Mouse (Mus musculus) intestine, postnatal 0 days (tissue): ENCODE measurements around the gene Tssk4. TPM values are rescaled to one million over a fixed set of nuclear protein-coding genes. Genes with fewer than 3 reads are reported as not detected.

Experiments
- ATAC-seq: fragments of 200-750 bp; cut with Nextera tagmentation; 2 replicates; pipeline ENCODE4 v1.8.0; 2017; ENCODE audit warnings: mild to moderate bottlenecking, moderate TSS enrichment, moderate library complexity
- H3K27ac ChIP-seq: fragments of 300-500 bp; sonication (generic); 2 replicates; pipeline ENCODE4 v1.5.1; 2014; ENCODE audit warnings: mild to moderate bottlenecking, low read depth, low read length, moderate library complexity
- H3K27me3 ChIP-seq: fragments of 300-500 bp; sonication (generic); replicated peaks from 2 replicates; pipeline ENCODE4 v1.6.1; 2014; ENCODE audit warnings: low read length, mixed read lengths; ENCODE audit not compliant: control insufficient read depth, insufficient read depth
- H3K36me3 ChIP-seq: fragments of 300-500 bp; sonication (generic); 2 replicates; pipeline ENCODE4 v1.6.1; 2014; ENCODE audit warnings: mild to moderate bottlenecking, moderate library complexity; ENCODE audit not compliant: control insufficient read depth, insufficient read depth
- H3K4me1 ChIP-seq: fragments of 300-500 bp; sonication (generic); replicated peaks from 2 replicates; pipeline ENCODE4 v1.6.1; 2014; ENCODE audit warnings: antibody characterized with exemption, low read length, mixed read lengths; ENCODE audit not compliant: control insufficient read depth, insufficient read depth
- H3K4me2 ChIP-seq: fragments of 300-500 bp; sonication (generic); replicated peaks from 2 replicates; pipeline ENCODE4 v1.6.1; 2014; ENCODE audit warnings: low read depth, mild to moderate bottlenecking, moderate library complexity
- H3K4me3 ChIP-seq: fragments of 300-500 bp; sonication (generic); 2 replicates; pipeline ENCODE4 v1.5.1; 2014; ENCODE audit warnings: low read depth, low read length
- H3K9ac ChIP-seq: fragments of 300-500 bp; sonication (generic); 2 replicates; pipeline ENCODE4 v1.6.1; 2014; ENCODE audit warnings: mild to moderate bottlenecking, low read depth, low read length
- H3K9me3 ChIP-seq: fragments of 300-500 bp; sonication (generic); 2 replicates; pipeline ENCODE4 v1.6.1; 2016; ENCODE audit warnings: mixed run types; ENCODE audit not compliant: control insufficient read depth
- CTCF ChIP-seq: sonication (generic); IDR thresholded peaks from 2 replicates; pipeline ENCODE4 v1.5.1; 2016; ENCODE audit warnings: low read depth, mild to moderate bottlenecking, control low read depth, antibody characterized with exemption, moderate library complexity
- WGBS: fragments of 180-500 bp; shearing (Covaris S2); extraction: QIAGEN DNeasy Blood & Tissue Kit; methylation state at CpG from one replicate; pipeline ENCODE4 v1.1.7; 2014; 5-methylcytosine and 5-hydroxymethylcytosine counted together
- polyA plus RNA-seq: library from polyadenylated mRNA; unstranded; fragments of >200 nt; fragmentation: Nextera tagmentation; extraction: Ambion mirVana; gene quantifications from 2 replicates; pipeline ENCODE4 v1.2.1, GENCODE M21; 2015

Gene Tssk4
- polyA plus RNA-seq, 1 experiment from 2014 or later = 0.69 TPM

DNA sequence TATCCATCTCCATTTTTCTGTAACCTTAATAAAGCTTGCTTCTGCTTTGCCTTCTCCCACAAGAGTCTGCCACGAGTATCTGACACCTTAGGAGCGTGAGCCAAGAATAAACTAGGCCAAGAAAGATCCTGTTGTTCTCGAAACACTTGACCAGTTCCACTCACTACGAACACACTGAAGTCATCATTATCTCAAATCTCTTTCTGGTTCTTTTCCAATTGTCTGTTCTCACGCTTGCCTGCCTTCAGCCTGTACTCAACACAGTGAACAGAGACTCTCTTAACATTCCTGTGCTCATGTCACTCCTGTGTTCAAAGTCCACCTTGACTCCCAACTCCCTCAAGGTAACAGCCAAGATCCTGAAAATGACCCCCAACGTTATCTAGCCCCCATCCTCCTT, 36.6 kb upstream of the Tssk4 start:
- TF ChIP-seq CTCF = no peak
- no peak for ATAC-seq
- 52% methylated on average over 6 of the region's 6 CpGs for WGBS

GRCm38 (mm10) chr14:55614565-55615178, 35.3 kb upstream of the Tssk4 start:
- TF ChIP-seq CTCF = no peak
- H3K27me3 ChIP-seq = no peaks in the 10 kb centered on the region
- no peak overlapping the region for H3K4me3 ChIP-seq
- H3K9ac ChIP-seq = no peak overlapping the region
- 64% methylated on average over 7 of the region's 7 CpGs for WGBS
- no peak overlapping the region for H3K4me2 ChIP-seq
- ATAC-seq = peak; percentile 41; the same call in 1 of the 2 replicates
- H3K27ac ChIP-seq = no peak overlapping the region
- H3K36me3 ChIP-seq = peaks cover 6% of the 10 kb centered on the region
- H3K4me1 ChIP-seq = 0 out of 2 replicates have a peak, but pooled peaks cover 4% of the 10 kb centered on the region
- no peaks in the 10 kb centered on the region for H3K9me3 ChIP-seq

More for the DNA sequence above, 36.6 kb upstream of the Tssk4 start:
- H3K4me1 ChIP-seq = 0 out of 2 replicates have a peak, but pooled peaks cover 4% of the 10 kb centered on the region
- H3K4me2 ChIP-seq = no peak overlapping the region
- no peak overlapping the region for H3K4me3 ChIP-seq
- no peak overlapping the region for H3K9ac ChIP-seq
- H3K36me3 ChIP-seq = peaks cover 18% of the 10 kb centered on the region
- no peaks in the 10 kb centered on the region for H3K9me3 ChIP-seq
- H3K27ac ChIP-seq = peak overlapping the region; percentile 35; the same call in 1 of the 2 replicates
- no peaks in the 10 kb centered on the region for H3K27me3 ChIP-seq

DNA sequence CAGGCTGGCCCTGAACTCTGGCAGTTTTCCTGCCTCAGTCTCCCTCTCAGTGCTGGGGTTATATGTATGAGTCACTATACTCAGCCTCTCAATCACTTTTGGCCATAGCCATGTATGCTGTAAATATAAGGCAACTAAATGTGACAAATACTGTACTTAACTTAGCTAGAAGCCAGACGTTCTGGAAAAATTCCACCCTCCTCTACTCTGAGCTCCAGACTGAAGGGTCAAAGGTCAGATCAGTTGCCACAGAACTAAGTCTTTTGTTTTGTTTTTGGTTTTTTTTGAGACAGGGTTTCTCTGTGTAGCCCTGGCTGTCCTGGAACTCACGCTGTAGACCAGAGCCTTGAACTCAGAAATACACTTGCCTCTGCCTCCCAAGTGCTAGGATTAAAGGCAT, 34.1 kb upstream of the Tssk4 start:
- no peak overlapping the region for H3K4me3 ChIP-seq
- H3K9me3 ChIP-seq = no peaks in the 10 kb centered on the region
- no peak overlapping the region for H3K4me2 ChIP-seq
- H3K36me3 ChIP-seq = no peaks in the 10 kb centered on the region
- WGBS = 41% methylated on average over 2 of the region's 2 CpGs
- no peak overlapping the region for H3K27ac ChIP-seq
- ATAC-seq = no peak
- no peak for TF ChIP-seq CTCF
- H3K27me3 ChIP-seq = no peaks in the 10 kb centered on the region
- no peak overlapping the region for H3K9ac ChIP-seq
- 0 out of 2 replicates have a peak, but pooled peaks cover 4% of the 10 kb centered on the region for H3K4me1 ChIP-seq

DNA sequence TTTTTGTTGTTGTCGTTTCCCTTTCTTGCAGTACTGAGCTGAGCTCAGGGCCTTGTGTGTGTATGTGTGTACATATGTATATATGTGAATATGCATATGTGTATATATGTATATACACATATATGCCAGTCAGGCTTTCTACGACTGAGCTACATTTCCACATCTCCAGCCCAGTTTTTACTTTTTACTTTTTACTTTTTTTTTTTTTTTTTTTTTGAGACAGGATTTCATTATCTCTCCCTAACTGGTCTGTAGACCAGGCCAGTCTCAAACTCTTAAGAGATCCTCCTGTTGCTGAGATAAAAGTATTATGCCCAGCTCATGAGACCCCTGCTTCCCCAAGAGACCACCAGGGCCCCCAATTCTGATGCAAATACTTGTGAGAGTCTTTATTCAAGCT, 33.1 kb upstream of the Tssk4 start:
- H3K4me2 ChIP-seq = no peak overlapping the region
- WGBS = 75% methylated on average over 2 of the region's 2 CpGs
- H3K27me3 ChIP-seq = no peaks in the 10 kb centered on the region
- no peak for TF ChIP-seq CTCF
- H3K9me3 ChIP-seq = no peaks in the 10 kb centered on the region
- no peaks in the 10 kb centered on the region for H3K36me3 ChIP-seq
- no peak for ATAC-seq
- no peak overlapping the region for H3K9ac ChIP-seq
- H3K27ac ChIP-seq = no peak overlapping the region
- 0 out of 2 replicates have a peak, but pooled peaks cover 4% of the 10 kb centered on the region for H3K4me1 ChIP-seq
- H3K4me3 ChIP-seq = no peak overlapping the region

GRCm38 (mm10) chr14:55617822-55618221, 32.2 kb upstream of the Tssk4 start, which contains the start of gene Rec8:
Gene Rec8 (plus strand): TSS chr14:55618037.
- 20% methylated on average over 21 of the region's 21 CpGs for WGBS
- Histone ChIP-seq H3K27ac (no peak within 1 kb of the TSS), H3K36me3 (peaks cover 2% of the 10 kb centered on the region; the same call in 1 of the 2 replicates), H3K27me3 (no peaks in the 10 kb centered on the region), H3K4me3 (peak within 1 kb of the TSS; percentile 34), H3K9me3 (no peaks in the 10 kb centered on the region), H3K4me1 (0 out of 2 replicates have a peak, but pooled peaks cover 4% of the 10 kb centered on the region), H3K4me2 (peak within 1 kb of the TSS; percentile 59), H3K9ac (peak within 1 kb of the TSS; percentile 40)
- peak; percentile 88 for ATAC-seq
- peak; percentile 55 for TF ChIP-seq CTCF

DNA sequence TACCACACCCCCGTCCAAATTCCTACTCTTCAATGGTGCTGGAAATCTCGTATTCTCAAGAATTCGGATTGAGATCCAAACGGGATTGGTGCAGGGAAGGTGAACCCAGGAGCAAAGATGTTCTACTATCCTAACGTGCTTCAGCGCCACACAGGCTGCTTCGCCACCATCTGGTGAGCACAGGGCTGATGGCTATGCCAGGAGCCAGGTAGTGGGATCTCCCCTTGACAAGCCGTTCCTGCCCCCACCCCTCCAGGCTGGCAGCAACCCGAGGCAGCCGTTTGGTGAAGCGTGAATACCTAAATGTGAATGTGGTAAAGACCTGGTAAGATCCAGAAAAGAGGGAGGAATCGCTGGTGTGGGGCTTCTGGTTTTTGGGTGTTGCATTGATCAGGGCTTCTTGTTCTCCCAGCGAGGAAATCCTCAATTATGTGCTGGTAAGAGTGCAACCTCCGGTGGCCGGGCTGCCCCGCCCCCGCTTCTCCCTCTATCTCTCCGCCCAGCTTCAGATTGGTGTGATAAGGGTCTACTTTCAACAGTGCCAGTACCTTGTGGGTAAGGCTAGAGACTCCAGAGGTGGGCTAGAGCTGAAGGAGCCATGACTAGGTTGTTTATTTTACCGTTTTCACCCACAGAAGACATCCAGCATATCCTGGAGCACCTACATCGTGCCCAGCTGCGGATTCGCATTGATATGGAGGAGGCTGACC, 31.3 kb upstream of the Tssk4 start:
- Histone ChIP-seq H3K4me3 (peak overlapping the region; percentile 34), H3K4me1 (0 out of 2 replicates have a peak, but pooled peaks cover 4% of the 10 kb centered on the region), H3K36me3 (peaks cover 2% of the 10 kb centered on the region; the same call in 1 of the 2 replicates), H3K9ac (peak overlapping the region; percentile 40), H3K27me3 (no peaks in the 10 kb centered on the region), H3K27ac (no peak overlapping the region), H3K9me3 (no peaks in the 10 kb centered on the region), H3K4me2 (peak overlapping the region; percentile 59)
- no peak for TF ChIP-seq CTCF
- 26% methylated on average over 22 of the region's 22 CpGs for WGBS
- no peak for ATAC-seq
